Mouse (Mus musculus) lung, adult 2 months (tissue): ENCODE measurements around the gene Rcn2.

Source experiments
- CTCF ChIP-seq: fragments of 200-500 bp; IDR thresholded peaks from 2 replicates; pipeline ENCODE4 v1.5.1; 2011; ENCODE audit warnings: mild to moderate bottlenecking, low read length, control low read depth; ENCODE audit not compliant: insufficient read depth
- POLR2A ChIP-seq: fragments of 200-500 bp; IDR thresholded peaks from 2 replicates; pipeline ENCODE4 v1.6.1; 2011; ENCODE audit warnings: low read depth, mild to moderate bottlenecking, control low read depth, low read length, borderline replicate concordance; ENCODE audit errors: extremely low read depth

- TF ChIP-seq CTCF: no peak
- TF ChIP-seq POLR2A: no peak
Measured at GRCm38 (mm10) chr9:56107527-56107926, 65.9 kb downstream of the Rcn2 start.
